Mouse (Mus musculus): ENCODE data around the gene Pcdh15.

DNA sequence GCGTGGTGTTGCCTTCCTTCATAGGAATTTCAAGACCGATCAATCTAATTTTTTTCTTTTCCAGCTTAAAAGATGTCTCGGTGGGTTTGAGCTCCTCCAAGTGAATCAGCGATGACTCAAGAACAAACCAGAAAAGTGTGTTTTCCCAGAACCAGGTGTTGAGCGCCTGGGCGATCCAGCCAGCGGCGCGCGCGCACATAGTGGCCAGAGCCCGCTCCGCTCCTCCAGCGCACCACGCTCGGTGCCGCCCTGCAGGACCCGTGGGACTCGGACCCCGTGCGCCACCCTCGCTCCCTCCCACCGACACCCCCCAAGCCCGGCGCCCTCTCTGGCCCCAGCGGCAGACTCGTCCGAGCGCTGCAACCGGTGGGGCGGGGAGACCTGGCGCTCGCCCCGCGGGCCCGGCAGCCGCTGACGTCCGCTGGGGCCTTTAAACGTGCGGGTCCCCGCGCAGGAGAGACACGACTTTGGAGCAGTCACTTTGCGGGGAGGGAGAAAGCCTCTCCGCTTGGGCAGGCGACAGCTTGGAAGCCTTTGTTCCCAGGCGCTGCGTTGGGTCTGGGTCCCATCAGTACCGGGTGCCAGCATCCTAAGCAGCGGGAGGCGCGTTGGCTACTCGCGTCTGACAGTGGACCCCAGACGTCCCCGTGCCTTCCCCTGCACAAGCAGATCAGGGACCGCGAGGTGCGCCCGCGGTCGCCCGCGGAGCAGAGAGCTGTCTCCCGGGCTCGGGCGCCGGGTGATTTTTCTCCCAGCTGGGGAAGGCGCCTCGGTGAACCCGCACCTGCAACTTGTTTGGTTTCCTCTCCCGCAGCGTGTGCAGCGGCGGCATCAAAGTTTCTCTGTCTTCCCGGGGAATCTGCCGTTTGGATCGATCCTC lies at the start of gene Pcdh15:
- TF ChIP-seq TBP (IDR thresholded peaks at IDR 0.05; ENCODE audit: low read depth, low read length) (no peak), MAFK (IDR thresholded peaks at IDR 0.05; ENCODE audit: borderline replicate concordance, low read depth, low read length) (no peak)

Measured in MEL (cell line).